Mouse (Mus musculus): ENCODE data around the gene Hoxd9. TPM values are rescaled to one million over a fixed set of nuclear protein-coding genes. Genes with fewer than 3 reads are reported as not detected.
A peak's percentile ranks its signal among the peaks of the same experiment; 100 is the strongest.

Gene Hoxd9
- polyA plus RNA-seq, 1 experiment from 2014 or later = 24.1 TPM

- peaks cover 20% of the 10 kb centered on the region for H3K4me1 ChIP-seq (ENCODE audit: control insufficient read depth, insufficient read depth, low read length)
- peak; percentile 44 for DNase-seq (ENCODE audit: low spot score)
- H3K27ac ChIP-seq (replicated peaks; ENCODE audit: low read depth, low read length) = no peak overlapping the region
- H3K4me2 ChIP-seq (ENCODE audit: low read depth, severe bottlenecking) = peak overlapping the region; percentile 92
- no peak for ATAC-seq (ENCODE audit: insufficient number of reproducible peaks, low FRiP score, low TSS enrichment, low read depth)
- H3K36me3 ChIP-seq (ENCODE audit: control insufficient read depth, insufficient read depth, low read length) = no peaks in the 10 kb centered on the region
- H3K9me3 ChIP-seq (ENCODE audit: control insufficient read depth, low read length) = no peaks in the 10 kb centered on the region
- no peaks in the 10 kb centered on the region for H3K27me3 ChIP-seq (ENCODE audit: control insufficient read depth, insufficient read depth, low read length)
- WGBS = 8% methylated on average over 4 of the region's 4 CpGs
- H3K4me3 ChIP-seq (ENCODE audit: low read depth, low read length) = no peak overlapping the region
- H3K9ac ChIP-seq (ENCODE audit: low read length) = peak overlapping the region; percentile 17; the same call in 1 of the 2 replicates
Measured at GRCm38 (mm10) chr2:74708676-74709075, 11.1 kb downstream of the Hoxd9 start.

- WGBS = 9% methylated on average over 5 of the region's 5 CpGs
- H3K9ac ChIP-seq (ENCODE audit: low read length) = no peak overlapping the region
- H3K4me2 ChIP-seq (ENCODE audit: low read depth, severe bottlenecking) = no peak overlapping the region
- ATAC-seq (ENCODE audit: insufficient number of reproducible peaks, low FRiP score, low TSS enrichment, low read depth) = no peak
- H3K9me3 ChIP-seq (ENCODE audit: control insufficient read depth, low read length) = no peaks in the 10 kb centered on the region
- H3K4me1 ChIP-seq (ENCODE audit: control insufficient read depth, insufficient read depth, low read length) = peaks cover 20% of the 10 kb centered on the region
- H3K27me3 ChIP-seq (ENCODE audit: control insufficient read depth, insufficient read depth, low read length) = no peaks in the 10 kb centered on the region
- H3K4me3 ChIP-seq (ENCODE audit: low read depth, low read length) = no peak overlapping the region
- peak; percentile 38 for DNase-seq (ENCODE audit: low spot score)
- no peaks in the 10 kb centered on the region for H3K36me3 ChIP-seq (ENCODE audit: control insufficient read depth, insufficient read depth, low read length)
- no peak overlapping the region for H3K27ac ChIP-seq (replicated peaks; ENCODE audit: low read depth, low read length)
Measured at GRCm38 (mm10) chr2:74709465-74710419, 12.2 kb downstream of the Hoxd9 start.

- 1% methylated on average over 16 of the region's 16 CpGs for WGBS
- Histone ChIP-seq H3K9ac (ENCODE audit: low read length) (peak overlapping the region; percentile 91; the same call in 1 of the 2 replicates), H3K27ac (replicated peaks; ENCODE audit: low read depth, low read length) (peak overlapping the region; percentile 88; the same call in 1 of the 2 replicates), H3K36me3 (ENCODE audit: control insufficient read depth, insufficient read depth, low read length) (no peaks in the 10 kb centered on the region), H3K4me3 (ENCODE audit: low read depth, low read length) (peak overlapping the region; percentile 74), H3K4me1 (ENCODE audit: control insufficient read depth, insufficient read depth, low read length) (peaks cover 30% of the 10 kb centered on the region), H3K9me3 (ENCODE audit: control insufficient read depth, low read length) (no peaks in the 10 kb centered on the region), H3K27me3 (ENCODE audit: control insufficient read depth, insufficient read depth, low read length) (no peaks in the 10 kb centered on the region), H3K4me2 (ENCODE audit: low read depth, severe bottlenecking) (peak overlapping the region; percentile 86)
- no peak for ATAC-seq (ENCODE audit: insufficient number of reproducible peaks, low FRiP score, low TSS enrichment, low read depth)
- peak; percentile 42 for DNase-seq (ENCODE audit: low spot score)
Measured at GRCm38 (mm10) chr2:74710929-74711543, 13.5 kb downstream of the Hoxd9 start.

GRCm38 (mm10) chr2:74711721-74712621 is 14.4 kb downstream of the Hoxd9 start, which contains the start of the genes Hoxd3 and Hoxd4:
Gene Hoxd3 (plus strand): TSS chr2:74711927.
Gene Hoxd4 (plus strand): TSS chr2:74711929.
- peak within 1 kb of the TSS; percentile 88 for H3K27ac ChIP-seq (replicated peaks; ENCODE audit: low read depth, low read length)

GRCm38 (mm10) chr2:74713239-74714150 is 16.0 kb downstream of the Hoxd9 start:
- Histone ChIP-seq H3K36me3 (ENCODE audit: control insufficient read depth, insufficient read depth, low read length) (no peaks in the 10 kb centered on the region), H3K9ac (ENCODE audit: low read length) (peak overlapping the region; percentile 3; the same call in 1 of the 2 replicates), H3K9me3 (ENCODE audit: control insufficient read depth, low read length) (no peaks in the 10 kb centered on the region), H3K4me3 (ENCODE audit: low read depth, low read length) (peak overlapping the region; percentile 74), H3K27me3 (ENCODE audit: control insufficient read depth, insufficient read depth, low read length) (peaks cover 4% of the 10 kb centered on the region; the same call in 1 of the 2 replicates), H3K27ac (replicated peaks; ENCODE audit: low read depth, low read length) (no peak overlapping the region), H3K4me2 (ENCODE audit: low read depth, severe bottlenecking) (peak overlapping the region; percentile 86), H3K4me1 (ENCODE audit: control insufficient read depth, insufficient read depth, low read length) (peaks cover 26% of the 10 kb centered on the region)
- ATAC-seq (ENCODE audit: insufficient number of reproducible peaks, low FRiP score, low TSS enrichment, low read depth) (no peak), DNase-seq (ENCODE audit: low spot score) (peak; percentile 52)
- WGBS = 3% methylated on average over 19 of the region's 19 CpGs

More at GRCm38 (mm10) chr2:74711721-74712621, 14.4 kb downstream of the Hoxd9 start, which contains the start of the genes Hoxd3 and Hoxd4:
- H3K27me3 ChIP-seq (ENCODE audit: control insufficient read depth, insufficient read depth, low read length) = no peaks in the 10 kb centered on the region
- H3K9me3 ChIP-seq (ENCODE audit: control insufficient read depth, low read length) = no peaks in the 10 kb centered on the region
- peak within 1 kb of the TSS; percentile 86 for H3K4me2 ChIP-seq (ENCODE audit: low read depth, severe bottlenecking)
- no peaks in the 10 kb centered on the region for H3K36me3 ChIP-seq (ENCODE audit: control insufficient read depth, insufficient read depth, low read length)
- peak; percentile 84 for DNase-seq (ENCODE audit: low spot score)
- peak within 1 kb of the TSS; percentile 74 for H3K4me3 ChIP-seq (ENCODE audit: low read depth, low read length)
- WGBS = under 1% methylated on average over 65 of the region's 65 CpGs
- peak; percentile 32 for ATAC-seq (ENCODE audit: insufficient number of reproducible peaks, low FRiP score, low TSS enrichment, low read depth)
- H3K4me1 ChIP-seq (ENCODE audit: control insufficient read depth, insufficient read depth, low read length) = peaks cover 33% of the 10 kb centered on the region
- H3K9ac ChIP-seq (ENCODE audit: low read length) = peak within 1 kb of the TSS; percentile 91

GRCm38 (mm10) chr2:74714156-74714789 is 16.7 kb downstream of the Hoxd9 start:
- ATAC-seq (ENCODE audit: insufficient number of reproducible peaks, low FRiP score, low TSS enrichment, low read depth) (no peak), DNase-seq (ENCODE audit: low spot score) (peak; percentile 76)
- Histone ChIP-seq H3K4me1 (ENCODE audit: control insufficient read depth, insufficient read depth, low read length) (peaks cover 22% of the 10 kb centered on the region), H3K4me2 (ENCODE audit: low read depth, severe bottlenecking) (peak overlapping the region; percentile 86), H3K9ac (ENCODE audit: low read length) (peak overlapping the region; percentile 3; the same call in 1 of the 2 replicates), H3K36me3 (ENCODE audit: control insufficient read depth, insufficient read depth, low read length) (no peaks in the 10 kb centered on the region), H3K4me3 (ENCODE audit: low read depth, low read length) (peak overlapping the region; percentile 74), H3K27ac (replicated peaks; ENCODE audit: low read depth, low read length) (no peak overlapping the region), H3K9me3 (ENCODE audit: control insufficient read depth, low read length) (no peaks in the 10 kb centered on the region), H3K27me3 (ENCODE audit: control insufficient read depth, insufficient read depth, low read length) (peaks cover 4% of the 10 kb centered on the region; the same call in 1 of the 2 replicates)
- WGBS = 1% methylated on average over 18 of the region's 18 CpGs

- no peak overlapping the region for H3K27ac ChIP-seq (replicated peaks; ENCODE audit: low read depth, low read length)
- under 1% methylated on average over 14 of the region's 14 CpGs for WGBS
- H3K4me2 ChIP-seq (ENCODE audit: low read depth, severe bottlenecking) = peak overlapping the region; percentile 86
- no peaks in the 10 kb centered on the region for H3K9me3 ChIP-seq (ENCODE audit: control insufficient read depth, low read length)
- ATAC-seq (ENCODE audit: insufficient number of reproducible peaks, low FRiP score, low TSS enrichment, low read depth) = no peak
- no peak overlapping the region; the same call in none of the 2 replicates for H3K4me3 ChIP-seq (ENCODE audit: low read depth, low read length)
- H3K9ac ChIP-seq (ENCODE audit: low read length) = no peak overlapping the region
- peaks cover 27% of the 10 kb centered on the region for H3K4me1 ChIP-seq (ENCODE audit: control insufficient read depth, insufficient read depth, low read length)
- H3K36me3 ChIP-seq (ENCODE audit: control insufficient read depth, insufficient read depth, low read length) = no peaks in the 10 kb centered on the region
- H3K27me3 ChIP-seq (ENCODE audit: control insufficient read depth, insufficient read depth, low read length) = peaks cover 6% of the 10 kb centered on the region; the same call in 1 of the 2 replicates
- DNase-seq (ENCODE audit: low spot score) = peak; percentile 65
Measured at GRCm38 (mm10) chr2:74714881-74715280, 17.4 kb downstream of the Hoxd9 start.

Measured in limb, embryonic 11.5 days (tissue).